Mouse (Mus musculus): Measurements from ENCODE around the gene Uqcrc2. TPM values are rescaled to one million over a fixed set of nuclear protein-coding genes. Genes with fewer than 3 reads are reported as not detected.
A peak's percentile ranks its signal among the peaks of the same experiment; 100 is the strongest.

Gene Uqcrc2
- polyA plus RNA-seq (2015; fragmentation: Nextera tagmentation; extraction: Ambion mirVana) = 222 and 223 TPM in 2 replicates

DNA sequence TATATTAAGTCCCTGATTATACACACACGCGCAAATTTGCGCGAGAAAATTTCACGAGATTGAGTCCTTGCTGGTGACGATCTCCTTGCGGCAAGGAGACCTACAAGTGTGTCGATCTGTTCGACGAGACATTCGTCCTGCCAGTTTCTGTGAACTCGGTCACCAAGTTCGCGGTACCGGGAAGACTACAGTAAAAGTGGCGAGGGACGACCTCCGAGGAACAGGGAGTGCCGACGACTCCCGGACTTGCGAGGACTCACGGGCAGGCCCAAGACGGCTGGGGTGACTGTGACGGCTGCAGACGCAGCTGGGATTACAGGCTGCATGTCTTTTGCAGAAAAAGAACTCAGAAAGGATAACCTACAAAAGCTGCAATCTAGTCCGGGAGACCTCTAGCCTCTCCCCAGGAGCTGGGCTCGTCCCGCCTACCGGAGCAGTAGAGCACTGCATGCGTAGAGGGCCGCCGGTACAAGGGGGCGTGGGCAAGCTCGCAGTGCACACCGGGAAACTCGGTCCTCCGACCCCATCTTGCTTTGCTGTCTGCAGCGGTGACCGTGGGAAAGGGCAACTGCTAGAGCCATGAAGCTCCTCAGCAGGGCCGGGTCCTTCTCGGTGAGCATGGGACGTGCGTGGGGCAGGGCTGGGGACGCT is at the start of gene Uqcrc2:
TSS of gene Uqcrc2 (plus strand) at position 466 of the 651 bp plus-strand sequence.
- Histone ChIP-seq H3K4me1 (replicated peaks) (peaks cover 28% of the 10 kb centered on the region), H3K9ac (peak within 1 kb of the TSS; percentile 98), H3K27ac (replicated peaks) (peak within 1 kb of the TSS; percentile 93), H3K36me3 (peaks cover 13% of the 10 kb centered on the region; the same call in 1 of the 2 replicates), H3K9me3 (no peaks in the 10 kb centered on the region), H3K4me2 (peak within 1 kb of the TSS; percentile 94), H3K4me3 (peak within 1 kb of the TSS; percentile 94), H3K27me3 (no peaks in the 10 kb centered on the region)
- ATAC-seq (ENCODE audit: low FRiP score, low read depth) = peak; percentile 99
- under 1% methylated on average over 45 of the region's 45 CpGs for WGBS

DNA sequence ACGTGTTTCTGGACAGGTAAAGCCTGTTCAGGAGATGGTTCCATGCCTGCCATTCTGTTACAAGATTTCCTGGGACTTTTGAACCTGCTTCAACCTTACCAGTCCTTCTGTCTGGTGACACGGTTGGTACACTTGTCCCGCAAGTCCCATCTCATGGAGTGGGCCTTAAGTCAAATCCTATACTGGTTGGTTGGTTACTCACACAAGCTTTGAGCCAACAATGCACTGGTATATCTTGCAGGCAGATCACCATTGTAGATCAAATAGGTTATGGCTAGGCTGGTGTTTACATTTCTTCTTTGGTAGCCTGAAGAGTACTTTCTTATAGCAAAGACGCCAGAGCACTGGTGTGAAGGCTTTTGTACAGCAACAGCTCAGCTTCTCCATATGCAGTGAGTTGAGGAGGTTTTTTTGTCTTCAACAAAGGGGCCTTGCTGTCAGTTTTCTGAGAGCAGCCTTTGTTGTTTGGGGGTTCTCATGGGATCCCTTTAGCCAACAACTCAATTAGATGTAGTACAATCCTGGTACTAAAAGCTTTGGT is 37.7 kb upstream of the Uqcrc2 start:
- ATAC-seq (ENCODE audit: low FRiP score, low read depth) = peak; percentile 51; the same call in 1 of the 2 replicates
- Histone ChIP-seq H3K27me3 (no peaks in the 10 kb centered on the region), H3K27ac (replicated peaks) (peak overlapping the region; percentile 75), H3K9me3 (no peaks in the 10 kb centered on the region), H3K4me1 (replicated peaks) (peaks cover 12% of the 10 kb centered on the region; the same call in 1 of the 2 replicates), H3K4me2 (peak overlapping the region; percentile 86), H3K36me3 (no peaks in the 10 kb centered on the region), H3K9ac (peak overlapping the region; percentile 42), H3K4me3 (peak overlapping the region; percentile 44)
- 81% methylated on average over 4 of the region's 4 CpGs for WGBS

DNA sequence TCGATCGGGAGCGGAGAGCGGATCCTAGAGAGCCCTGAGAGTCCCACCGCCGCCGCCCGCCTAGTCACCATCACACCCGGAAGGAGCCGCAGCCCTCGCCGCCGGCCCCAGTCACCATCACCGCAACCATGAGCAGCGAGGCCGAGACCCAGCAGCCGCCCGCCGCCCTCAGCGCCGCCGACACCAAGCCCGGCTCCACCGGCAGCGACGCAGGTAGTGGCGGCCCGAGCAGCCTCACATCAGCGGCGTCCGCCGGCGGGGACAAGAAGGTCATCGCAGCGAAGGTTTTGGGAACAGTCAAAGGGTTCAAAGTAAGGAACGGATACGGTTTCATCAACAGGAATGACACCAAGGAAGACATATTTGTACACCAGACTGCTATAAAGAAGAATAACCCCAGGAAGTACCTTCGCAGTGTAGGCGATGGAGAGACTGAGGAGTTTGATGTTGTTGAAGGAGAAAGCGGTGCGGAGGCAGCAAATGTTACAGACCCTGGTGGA is 37.2 kb upstream of the Uqcrc2 start:
- no peaks in the 10 kb centered on the region for H3K36me3 ChIP-seq
- peak; percentile 88 for ATAC-seq (ENCODE audit: low FRiP score, low read depth)
- peak overlapping the region; percentile 42 for H3K9ac ChIP-seq
- H3K27me3 ChIP-seq = no peaks in the 10 kb centered on the region
- H3K4me2 ChIP-seq = peak overlapping the region; percentile 86
- H3K4me3 ChIP-seq = peak overlapping the region; percentile 44
- 5% methylated on average over 41 of the region's 41 CpGs for whole genome bisulfite sequencing
- no peaks in the 10 kb centered on the region for H3K9me3 ChIP-seq
- peaks cover 12% of the 10 kb centered on the region; the same call in 1 of the 2 replicates for H3K4me1 ChIP-seq (replicated peaks)
- peak overlapping the region; percentile 75 for H3K27ac ChIP-seq (replicated peaks)

DNA sequence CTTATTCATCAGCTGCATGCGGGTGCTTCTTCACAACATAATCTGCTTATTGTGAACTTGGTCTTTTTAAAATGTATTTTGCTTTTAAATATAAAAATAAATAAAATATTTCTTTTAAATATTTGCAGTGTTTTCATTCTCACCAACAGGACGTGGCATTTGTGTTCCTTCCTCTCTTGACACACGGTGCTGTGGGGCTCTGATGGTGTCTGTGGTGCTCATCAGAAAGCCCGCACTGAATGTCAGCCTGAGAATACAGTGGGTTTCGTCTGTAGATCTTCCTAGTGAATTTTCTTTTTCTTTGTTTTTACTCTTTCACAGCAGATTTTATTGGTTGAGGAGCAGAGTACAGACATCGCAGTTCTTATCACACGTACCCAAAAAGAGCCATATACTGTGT is 36.6 kb upstream of the Uqcrc2 start:
- 81% methylated on average over 7 of the region's 7 CpGs for WGBS
- H3K9ac ChIP-seq = peak overlapping the region; percentile 42
- no peaks in the 10 kb centered on the region for H3K27me3 ChIP-seq
- ATAC-seq (ENCODE audit: low FRiP score, low read depth) = no peak
- peaks cover 12% of the 10 kb centered on the region; the same call in 1 of the 2 replicates for H3K4me1 ChIP-seq (replicated peaks)
- H3K4me2 ChIP-seq = peak overlapping the region; percentile 86
- no peaks in the 10 kb centered on the region for H3K9me3 ChIP-seq
- H3K4me3 ChIP-seq = peak overlapping the region; percentile 44
- H3K27ac ChIP-seq (replicated peaks) = peak overlapping the region; percentile 75
- no peaks in the 10 kb centered on the region for H3K36me3 ChIP-seq

DNA sequence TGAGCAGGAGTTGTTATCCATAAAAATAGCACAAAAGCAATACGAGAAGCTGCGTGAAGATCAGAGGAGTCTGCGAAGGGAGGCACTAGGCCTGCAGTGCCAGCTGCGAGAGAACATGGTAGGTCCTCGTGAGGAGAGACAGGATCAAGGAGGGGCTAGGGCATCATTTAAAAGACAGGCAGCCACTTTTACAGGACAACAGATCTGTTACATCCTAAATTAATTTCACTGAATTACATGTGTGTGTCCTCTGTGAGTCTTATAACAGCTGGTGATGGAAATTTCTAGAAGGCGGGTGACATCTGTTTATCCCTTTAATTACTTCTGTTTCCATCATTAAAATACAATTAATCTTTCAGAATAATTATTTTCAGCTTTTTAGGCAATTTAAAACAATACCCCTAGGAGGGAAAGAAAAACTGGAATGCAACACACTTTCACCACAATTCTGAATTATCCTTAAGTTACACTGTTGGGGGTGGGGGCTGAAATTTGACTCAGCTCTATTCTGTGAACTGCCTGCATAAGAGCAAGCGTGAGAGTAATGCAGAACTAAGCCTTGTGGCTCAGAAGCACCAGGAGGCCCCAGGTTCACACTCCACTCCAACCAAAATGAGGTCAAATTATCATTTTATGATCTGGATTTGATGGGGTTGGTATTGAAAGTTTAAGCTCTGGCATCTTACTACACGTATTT is 14.8 kb upstream of the Uqcrc2 start:
- no peaks in the 10 kb centered on the region for H3K9me3 ChIP-seq
- no peaks in the 10 kb centered on the region for H3K27me3 ChIP-seq
- no peaks in the 10 kb centered on the region for H3K36me3 ChIP-seq
- H3K27ac ChIP-seq (replicated peaks) = no peak overlapping the region
- H3K4me1 ChIP-seq (replicated peaks) = no peaks in the 10 kb centered on the region
- WGBS = 63% methylated on average over 8 of the region's 8 CpGs
- no peak overlapping the region for H3K4me3 ChIP-seq
- no peak overlapping the region for H3K4me2 ChIP-seq
- no peak for ATAC-seq (ENCODE audit: low FRiP score, low read depth)
- no peak overlapping the region for H3K9ac ChIP-seq

DNA sequence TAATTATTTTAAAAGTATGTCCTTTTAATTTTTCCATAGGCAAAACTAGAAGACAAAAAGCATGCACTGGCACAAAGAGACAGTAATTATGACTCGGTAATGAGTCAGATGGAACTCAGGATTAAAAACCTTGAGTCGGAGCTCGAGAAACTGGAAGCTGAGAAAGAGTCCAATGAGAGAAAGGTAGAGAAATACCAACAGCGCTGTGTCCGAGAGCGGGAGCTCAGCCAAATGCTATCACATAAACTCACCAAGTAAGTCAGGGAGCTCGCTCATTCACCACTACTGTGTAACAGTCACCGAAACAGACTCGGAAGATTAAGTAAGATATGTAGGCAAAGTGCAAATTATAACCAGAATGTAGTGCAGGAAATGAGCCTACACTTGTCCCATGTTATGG is 14.1 kb upstream of the Uqcrc2 start:
- Histone ChIP-seq H3K36me3 (no peaks in the 10 kb centered on the region), H3K27me3 (no peaks in the 10 kb centered on the region), H3K4me1 (replicated peaks) (no peaks in the 10 kb centered on the region), H3K27ac (replicated peaks) (no peak overlapping the region), H3K9ac (no peak overlapping the region), H3K4me2 (no peak overlapping the region), H3K9me3 (no peaks in the 10 kb centered on the region), H3K4me3 (no peak overlapping the region)
- no peak for ATAC-seq (ENCODE audit: low FRiP score, low read depth)
- 94% methylated on average over 9 of the region's 9 CpGs for WGBS

DNA sequence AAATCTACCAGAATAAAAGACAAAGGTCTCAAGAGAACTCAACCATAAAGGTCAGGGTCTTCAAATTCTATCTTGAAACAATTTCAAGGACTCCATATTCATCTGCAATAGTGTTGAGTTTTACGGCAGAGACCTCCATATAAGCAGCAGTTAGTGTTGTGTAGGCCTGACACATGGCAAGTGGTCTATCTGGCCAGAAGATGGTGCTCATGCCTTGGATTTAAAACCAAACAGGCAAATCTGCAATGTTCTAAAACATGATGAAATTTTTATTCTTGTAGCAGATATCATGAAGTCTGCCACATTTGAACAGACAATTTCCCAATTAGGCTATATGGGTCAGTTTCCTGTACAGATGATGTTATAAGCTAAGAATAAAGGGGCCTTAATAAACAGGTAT is 2.5 kb upstream of the Uqcrc2 start:
- WGBS = 74% methylated on average over 1 of the region's 1 CpGs
- no peak overlapping the region for H3K9ac ChIP-seq
- ATAC-seq (ENCODE audit: low FRiP score, low read depth) = no peak
- no peak overlapping the region for H3K4me3 ChIP-seq
- no peaks in the 10 kb centered on the region for H3K36me3 ChIP-seq
- peaks cover 27% of the 10 kb centered on the region for H3K4me1 ChIP-seq (replicated peaks)
- no peaks in the 10 kb centered on the region for H3K9me3 ChIP-seq
- H3K4me2 ChIP-seq = no peak overlapping the region
- H3K27me3 ChIP-seq = no peaks in the 10 kb centered on the region
- no peak overlapping the region for H3K27ac ChIP-seq (replicated peaks)

DNA sequence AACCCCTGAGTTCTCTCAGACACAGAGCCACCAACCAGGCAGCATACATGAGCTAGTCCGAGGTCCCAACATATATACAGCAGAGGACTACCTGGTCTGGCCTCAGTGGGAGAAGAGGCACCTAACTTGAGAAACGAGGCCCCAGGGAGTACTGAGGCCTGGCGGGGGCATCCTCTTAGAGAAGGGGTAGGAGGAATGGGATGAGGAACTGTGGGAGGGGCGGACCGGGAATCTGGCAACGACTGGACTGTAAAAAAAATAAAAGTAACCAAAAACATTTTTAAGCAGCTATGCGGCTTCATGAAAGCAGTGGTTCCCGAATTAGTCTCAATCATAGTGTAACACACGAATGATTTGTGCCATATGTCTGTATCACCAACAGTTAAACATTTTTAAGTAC is 675 bp upstream of the Uqcrc2 start:
- Histone ChIP-seq H3K4me1 (replicated peaks) (peaks cover 28% of the 10 kb centered on the region), H3K4me3 (peak overlapping the region; percentile 94), H3K9me3 (no peaks in the 10 kb centered on the region), H3K36me3 (peaks cover 8% of the 10 kb centered on the region; the same call in 1 of the 2 replicates), H3K9ac (peak overlapping the region; percentile 98), H3K27me3 (no peaks in the 10 kb centered on the region), H3K4me2 (peak overlapping the region; percentile 94), H3K27ac (replicated peaks) (peak overlapping the region; percentile 93)
- peak; percentile 13; the same call in 1 of the 2 replicates for ATAC-seq (ENCODE audit: low FRiP score, low read depth)
- 11% methylated on average over 9 of the region's 9 CpGs for WGBS

DNA sequence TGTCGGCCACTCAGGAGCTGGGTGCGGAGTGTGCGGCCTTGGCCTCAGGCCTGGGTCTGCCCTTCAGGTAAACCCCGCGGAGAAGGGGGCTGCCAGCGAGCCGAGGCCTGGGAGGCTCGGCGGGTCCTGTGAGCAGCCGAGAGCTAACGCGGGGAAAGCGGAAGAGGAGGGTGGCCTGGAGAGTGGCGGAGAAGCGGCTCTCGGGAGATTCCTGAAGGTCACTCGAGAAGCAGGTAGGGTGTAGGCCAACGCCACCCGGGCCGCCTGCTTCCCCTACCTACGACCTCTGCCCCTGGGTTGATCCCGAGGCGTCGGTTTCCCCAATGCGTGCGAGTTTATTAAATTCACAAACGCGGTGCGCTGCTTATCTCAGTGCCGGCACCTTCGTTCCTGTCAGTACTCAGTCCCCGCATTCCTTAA is 396 bp downstream of the Uqcrc2 start:
- H3K9ac ChIP-seq = peak overlapping the region; percentile 98
- peaks cover 17% of the 10 kb centered on the region for H3K36me3 ChIP-seq
- peak; percentile 89 for ATAC-seq (ENCODE audit: low FRiP score, low read depth)
- WGBS = under 1% methylated on average over 32 of the region's 32 CpGs
- H3K27me3 ChIP-seq = no peaks in the 10 kb centered on the region
- H3K27ac ChIP-seq (replicated peaks) = peak overlapping the region; percentile 93
- peak overlapping the region; percentile 94 for H3K4me3 ChIP-seq
- H3K4me2 ChIP-seq = peak overlapping the region; percentile 94
- no peaks in the 10 kb centered on the region for H3K9me3 ChIP-seq
- H3K4me1 ChIP-seq (replicated peaks) = peaks cover 28% of the 10 kb centered on the region

DNA sequence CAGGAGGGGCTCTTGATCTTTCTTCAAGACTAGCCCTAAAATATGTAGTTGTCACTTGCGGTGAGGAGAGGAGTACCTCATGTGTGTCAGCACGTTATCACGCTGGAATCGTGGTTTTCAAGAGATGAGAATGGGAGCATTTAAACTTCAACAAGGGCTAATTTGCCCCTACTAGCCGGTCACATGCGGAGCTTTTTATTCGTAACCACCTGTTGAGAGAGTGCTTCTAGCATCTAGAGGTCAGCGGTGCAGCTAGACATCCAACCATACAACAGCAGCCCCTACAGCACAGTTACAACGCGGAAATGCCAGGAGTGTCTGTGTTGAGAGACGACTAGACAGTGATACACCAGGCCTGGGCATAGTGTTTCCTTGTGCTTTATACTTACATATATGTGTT is 845 bp downstream of the Uqcrc2 start:
- H3K9ac ChIP-seq = peak overlapping the region; percentile 98
- peak overlapping the region; percentile 94 for H3K4me3 ChIP-seq
- under 1% methylated on average over 11 of the region's 11 CpGs for WGBS
- peaks cover 28% of the 10 kb centered on the region for H3K4me1 ChIP-seq (replicated peaks)
- ATAC-seq (ENCODE audit: low FRiP score, low read depth) = no peak
- H3K36me3 ChIP-seq = peaks cover 22% of the 10 kb centered on the region
- peak overlapping the region; percentile 94 for H3K4me2 ChIP-seq
- no peaks in the 10 kb centered on the region for H3K9me3 ChIP-seq
- no peaks in the 10 kb centered on the region for H3K27me3 ChIP-seq
- H3K27ac ChIP-seq (replicated peaks) = peak overlapping the region; percentile 93

DNA sequence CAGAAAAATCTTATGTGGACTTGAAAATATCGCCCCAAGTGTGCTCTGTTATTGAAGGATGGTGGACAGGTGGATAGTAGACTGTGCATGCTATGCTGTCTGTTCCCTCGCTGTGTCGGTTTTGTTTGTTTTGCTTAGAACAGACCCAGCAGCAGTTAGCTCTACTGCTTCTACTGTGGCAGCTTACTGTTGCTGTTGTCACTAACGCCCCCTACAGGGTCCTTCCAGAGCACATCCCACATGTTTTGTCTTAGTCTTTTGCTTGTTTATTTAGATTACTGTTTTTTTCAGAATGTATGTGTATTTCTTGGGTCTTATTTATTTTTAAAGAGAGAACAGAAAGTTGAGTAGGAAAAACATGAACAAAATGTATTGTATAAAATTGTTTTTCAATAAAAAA is 8.2 kb downstream of the Uqcrc2 start:
- 69% methylated on average over 4 of the region's 4 CpGs for WGBS

DNA sequence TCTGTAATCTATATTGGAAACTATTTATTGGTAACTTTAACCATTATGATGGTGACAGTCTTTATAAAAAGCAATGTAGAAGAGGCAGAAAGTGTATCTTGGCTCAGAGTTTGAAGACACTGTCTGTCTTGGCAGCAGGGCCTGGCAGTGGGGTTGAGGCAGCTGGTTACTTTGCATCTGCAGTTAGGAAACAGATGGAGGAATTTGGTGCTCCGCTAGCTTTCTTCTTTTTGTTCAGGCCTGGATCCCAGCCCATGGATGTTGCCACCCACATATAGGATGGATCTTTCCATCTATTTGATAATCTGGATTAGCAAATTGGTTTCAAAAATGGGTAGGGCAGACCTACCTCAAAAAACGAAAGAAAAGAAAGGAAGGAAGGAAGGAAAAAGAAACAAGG is 12.9 kb downstream of the Uqcrc2 start:
- no peak overlapping the region for H3K9ac ChIP-seq
- H3K4me2 ChIP-seq = no peak overlapping the region
- 82% methylated on average over 2 of the region's 2 CpGs for WGBS
- H3K4me3 ChIP-seq = no peak overlapping the region
- H3K27me3 ChIP-seq = no peaks in the 10 kb centered on the region
- no peak for ATAC-seq (ENCODE audit: low FRiP score, low read depth)
- H3K4me1 ChIP-seq (replicated peaks) = no peaks in the 10 kb centered on the region
- peaks cover 85% of the 10 kb centered on the region for H3K36me3 ChIP-seq
- H3K9me3 ChIP-seq = no peaks in the 10 kb centered on the region
- H3K27ac ChIP-seq (replicated peaks) = no peak overlapping the region

More for the DNA sequence above, 8.2 kb downstream of the Uqcrc2 start:
- Histone ChIP-seq H3K36me3 (peaks cover 74% of the 10 kb centered on the region), H3K4me1 (replicated peaks) (no peaks in the 10 kb centered on the region), H3K27ac (replicated peaks) (no peak overlapping the region), H3K27me3 (no peaks in the 10 kb centered on the region), H3K9ac (no peak overlapping the region), H3K9me3 (no peaks in the 10 kb centered on the region), H3K4me2 (no peak overlapping the region), H3K4me3 (no peak overlapping the region)
- ATAC-seq (ENCODE audit: low FRiP score, low read depth) = no peak

Data from hindbrain, embryonic 15.5 days (tissue).